Mouse (Mus musculus): ENCODE measurements at regions not wholly inside any gene's neighbourhood (a gene's known extent, or its start where the extent isn't known, plus 50 kb on each side); places are given as distances from the start of the nearest gene placed in this dataset.

GRCm38 (mm10) chr13:52179977-52180376, 333.5 kb downstream of the Gadd45g start:
- Histone ChIP-seq H3K9me3 (ENCODE audit: control insufficient read depth) (no peaks in the 10 kb centered on the region), H3K36me3 (ENCODE audit: control insufficient read depth, insufficient read depth) (no peaks in the 10 kb centered on the region), H3K4me2 (replicated peaks; ENCODE audit: low read depth) (no peak overlapping the region), H3K4me1 (replicated peaks; ENCODE audit: control insufficient read depth, insufficient read depth, low read length) (no peaks in the 10 kb centered on the region), H3K4me3 (ENCODE audit: low read depth, low read length) (no peak overlapping the region), H3K27me3 (replicated peaks; ENCODE audit: control insufficient read depth, insufficient read depth, low read length) (no peaks in the 10 kb centered on the region), H3K9ac (ENCODE audit: low read depth, low read length) (no peak overlapping the region), H3K27ac (ENCODE audit: low read depth, low read length) (no peak overlapping the region)
- 74% methylated on average over 4 of the region's 4 CpGs for WGBS
- ATAC-seq = no peak; the same call in 1 of the 2 replicates
- TF ChIP-seq CTCF (IDR thresholded peaks at IDR 0.05; ENCODE audit: low read depth) = no peak

- 45% methylated on average over 5 of the region's 5 CpGs for WGBS
- H3K9me3 ChIP-seq (ENCODE audit: control insufficient read depth) = no peaks in the 10 kb centered on the region
- no peak for TF ChIP-seq CTCF (IDR thresholded peaks at IDR 0.05; ENCODE audit: low read depth)
- H3K4me3 ChIP-seq (ENCODE audit: low read depth, low read length) = no peak overlapping the region
- ATAC-seq = no peak
- no peaks in the 10 kb centered on the region for H3K36me3 ChIP-seq (ENCODE audit: control insufficient read depth, insufficient read depth)
- H3K9ac ChIP-seq (ENCODE audit: low read depth, low read length) = no peak overlapping the region
- no peaks in the 10 kb centered on the region for H3K27me3 ChIP-seq (replicated peaks; ENCODE audit: control insufficient read depth, insufficient read depth, low read length)
- no peak overlapping the region for H3K27ac ChIP-seq (ENCODE audit: low read depth, low read length)
- H3K4me2 ChIP-seq (replicated peaks; ENCODE audit: low read depth) = no peak overlapping the region
- H3K4me1 ChIP-seq (replicated peaks; ENCODE audit: control insufficient read depth, insufficient read depth, low read length) = no peaks in the 10 kb centered on the region
Measured at GRCm38 (mm10) chr13:52183635-52184034, 337.2 kb downstream of the Gadd45g start.

- TF ChIP-seq CTCF (IDR thresholded peaks at IDR 0.05; ENCODE audit: low read depth) = no peak
- 71% methylated on average over 1 of the region's 1 CpGs for WGBS
- no peak overlapping the region for H3K9ac ChIP-seq (ENCODE audit: low read depth, low read length)
- no peaks in the 10 kb centered on the region for H3K27me3 ChIP-seq (replicated peaks; ENCODE audit: control insufficient read depth, insufficient read depth, low read length)
- no peaks in the 10 kb centered on the region for H3K36me3 ChIP-seq (ENCODE audit: control insufficient read depth, insufficient read depth)
- no peaks in the 10 kb centered on the region; the same call in 1 of the 2 replicates for H3K4me1 ChIP-seq (replicated peaks; ENCODE audit: control insufficient read depth, insufficient read depth, low read length)
- no peak overlapping the region for H3K4me2 ChIP-seq (replicated peaks; ENCODE audit: low read depth)
- no peaks in the 10 kb centered on the region for H3K9me3 ChIP-seq (ENCODE audit: control insufficient read depth)
- ATAC-seq = no peak
- H3K27ac ChIP-seq (ENCODE audit: low read depth, low read length) = no peak overlapping the region
- no peak overlapping the region for H3K4me3 ChIP-seq (ENCODE audit: low read depth, low read length)
Measured at GRCm38 (mm10) chr13:52185574-52185973, 339.1 kb downstream of the Gadd45g start.

- H3K4me1 ChIP-seq (replicated peaks; ENCODE audit: control insufficient read depth, insufficient read depth, low read length) = no peaks in the 10 kb centered on the region; the same call in 1 of the 2 replicates
- no peak overlapping the region for H3K27ac ChIP-seq (ENCODE audit: low read depth, low read length)
- H3K36me3 ChIP-seq (ENCODE audit: control insufficient read depth, insufficient read depth) = no peaks in the 10 kb centered on the region
- ATAC-seq = no peak
- H3K27me3 ChIP-seq (replicated peaks; ENCODE audit: control insufficient read depth, insufficient read depth, low read length) = no peaks in the 10 kb centered on the region
- TF ChIP-seq CTCF (IDR thresholded peaks at IDR 0.05; ENCODE audit: low read depth) = no peak
- no peaks in the 10 kb centered on the region for H3K9me3 ChIP-seq (ENCODE audit: control insufficient read depth)
- whole genome bisulfite sequencing = 86% methylated on average over 8 of the region's 8 CpGs
- no peak overlapping the region for H3K4me2 ChIP-seq (replicated peaks; ENCODE audit: low read depth)
- H3K4me3 ChIP-seq (ENCODE audit: low read depth, low read length) = no peak overlapping the region
- H3K9ac ChIP-seq (ENCODE audit: low read depth, low read length) = no peak overlapping the region
Measured at GRCm38 (mm10) chr13:52187841-52188604, 341.5 kb downstream of the Gadd45g start.

GRCm38 (mm10) chr13:52188605-52189003, 342.1 kb downstream of the Gadd45g start:
- no peak for TF ChIP-seq CTCF (IDR thresholded peaks at IDR 0.05; ENCODE audit: low read depth)
- H3K4me2 ChIP-seq (replicated peaks; ENCODE audit: low read depth) = no peak overlapping the region
- H3K27ac ChIP-seq (ENCODE audit: low read depth, low read length) = no peak overlapping the region
- H3K9ac ChIP-seq (ENCODE audit: low read depth, low read length) = no peak overlapping the region
- H3K9me3 ChIP-seq (ENCODE audit: control insufficient read depth) = no peaks in the 10 kb centered on the region
- H3K4me1 ChIP-seq (replicated peaks; ENCODE audit: control insufficient read depth, insufficient read depth, low read length) = no peaks in the 10 kb centered on the region; the same call in 1 of the 2 replicates
- 74% methylated on average over 2 of the region's 2 CpGs for WGBS
- H3K4me3 ChIP-seq (ENCODE audit: low read depth, low read length) = no peak overlapping the region
- ATAC-seq = peak; percentile 39; the same call in 1 of the 2 replicates
- no peaks in the 10 kb centered on the region for H3K36me3 ChIP-seq (ENCODE audit: control insufficient read depth, insufficient read depth)
- no peaks in the 10 kb centered on the region for H3K27me3 ChIP-seq (replicated peaks; ENCODE audit: control insufficient read depth, insufficient read depth, low read length)

GRCm38 (mm10) chr13:52189382-52189923, 341.6 kb downstream of the Diras2 start:
- ATAC-seq = no peak
- Histone ChIP-seq H3K4me3 (ENCODE audit: low read depth, low read length) (no peak overlapping the region), H3K36me3 (ENCODE audit: control insufficient read depth, insufficient read depth) (no peaks in the 10 kb centered on the region), H3K27ac (ENCODE audit: low read depth, low read length) (no peak overlapping the region), H3K27me3 (replicated peaks; ENCODE audit: control insufficient read depth, insufficient read depth, low read length) (no peaks in the 10 kb centered on the region), H3K4me2 (replicated peaks; ENCODE audit: low read depth) (no peak overlapping the region), H3K9ac (ENCODE audit: low read depth, low read length) (no peak overlapping the region), H3K4me1 (replicated peaks; ENCODE audit: control insufficient read depth, insufficient read depth, low read length) (no peaks in the 10 kb centered on the region; the same call in 1 of the 2 replicates), H3K9me3 (ENCODE audit: control insufficient read depth) (no peaks in the 10 kb centered on the region)
- WGBS = 64% methylated on average over 10 of the region's 10 CpGs
- TF ChIP-seq CTCF (IDR thresholded peaks at IDR 0.05; ENCODE audit: low read depth) = no peak
